Mouse (Mus musculus) telencephalon, adult 2 months (tissue): ENCODE measurements around the gene Chpt1.
"Not testable (repeated sequence)": the region's sequence is repeated elsewhere in the genome, so short reads cannot be mapped to it uniquely, and the experiment has no call there.

Experiments used
- DNase-seq: peaks from one replicate; pipeline ENCODE4 v3.0.0-alpha.2; 2011; ENCODE audit warnings: low read depth, low spot score

Chpt1 gene

DNA sequence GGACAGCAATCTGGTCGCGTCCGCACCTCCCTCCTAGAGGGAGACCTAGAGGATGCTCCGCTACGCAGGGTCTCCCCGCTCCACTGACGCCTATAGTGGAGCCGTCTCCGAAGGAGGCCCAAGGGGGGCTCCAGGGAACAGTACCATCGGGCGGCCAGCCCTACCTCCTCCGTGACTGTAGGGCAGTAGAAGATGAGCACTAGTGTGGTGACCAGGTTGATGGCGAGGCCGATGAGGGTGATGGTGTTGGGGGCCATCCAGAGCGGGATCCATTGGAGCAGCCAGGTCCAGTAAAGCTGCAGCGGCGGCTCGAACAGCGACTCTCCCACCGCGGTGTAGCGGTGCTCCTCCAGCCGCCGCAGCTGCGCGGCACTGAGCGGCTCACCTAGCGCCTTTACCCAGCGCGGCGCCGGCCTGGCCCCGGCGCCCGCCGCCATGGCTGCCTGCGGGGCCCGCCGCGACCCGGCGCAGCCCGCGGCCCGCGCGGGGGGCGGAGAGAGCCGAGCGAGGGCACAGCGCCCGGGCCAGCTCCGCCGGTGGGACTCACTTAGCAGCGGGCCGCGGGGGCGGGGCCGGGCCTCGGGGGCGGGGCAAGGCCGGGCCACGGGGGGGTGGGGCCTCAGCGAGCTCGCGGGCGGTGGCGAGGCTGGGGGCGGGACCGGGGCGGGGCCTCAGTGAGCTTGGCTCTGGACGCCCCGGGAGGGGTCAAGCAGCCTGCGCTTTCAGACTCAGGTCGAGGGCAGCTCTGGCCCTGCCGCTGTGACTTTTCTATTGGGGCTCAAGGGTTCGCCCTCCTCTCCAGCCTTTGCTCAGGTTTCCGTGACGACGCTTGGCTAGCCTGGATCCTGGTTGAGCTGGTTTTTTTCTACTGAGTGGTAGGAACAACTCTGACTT lies at the start of gene Chpt1:
Gene Chpt1, minus strand, starts transcription at position 653 of the 894 bp plus-strand sequence.
- no peak for DNase-seq

DNA sequence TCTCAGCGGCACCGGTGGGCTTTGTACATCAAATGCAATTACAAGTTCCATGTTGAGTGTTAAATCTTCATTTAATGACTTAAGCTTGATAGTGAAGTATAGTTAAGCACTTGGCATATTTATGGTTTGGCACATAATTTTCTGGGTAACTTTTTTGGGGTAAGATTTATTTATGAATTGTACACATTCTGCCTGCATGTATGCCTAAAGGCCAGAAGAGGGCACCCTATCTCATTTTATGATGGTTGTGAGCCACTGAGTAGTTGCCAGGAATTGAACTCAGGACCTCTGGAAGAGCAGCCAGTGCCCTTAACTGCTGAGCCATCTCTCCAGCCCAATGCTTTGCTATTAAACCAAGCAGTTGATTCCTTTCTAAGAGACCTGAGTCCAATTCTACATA lies 48.9 kb upstream of the Chpt1 start:
- DNase-seq: no peak

DNA sequence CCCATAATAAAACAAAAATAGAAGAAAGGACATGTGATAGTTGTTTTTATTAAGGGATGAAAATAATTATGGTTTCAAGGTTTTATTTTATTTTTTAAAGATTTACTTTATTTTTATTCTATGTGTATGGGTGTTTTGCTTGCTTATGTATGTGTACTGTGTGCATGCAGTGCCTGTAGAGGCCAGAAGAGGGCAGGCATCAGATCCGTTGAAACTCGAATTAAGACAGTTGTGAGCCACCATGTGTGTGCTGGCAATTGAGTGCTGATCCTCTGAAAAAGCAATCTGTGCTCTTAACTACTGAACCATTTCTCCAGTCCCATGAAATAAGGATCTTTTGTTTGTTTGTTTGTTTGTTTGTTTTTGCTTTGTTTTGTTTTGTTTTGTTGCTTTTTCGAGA lies 46.4 kb upstream of the Chpt1 start:
- DNase-seq: no peak

DNA sequence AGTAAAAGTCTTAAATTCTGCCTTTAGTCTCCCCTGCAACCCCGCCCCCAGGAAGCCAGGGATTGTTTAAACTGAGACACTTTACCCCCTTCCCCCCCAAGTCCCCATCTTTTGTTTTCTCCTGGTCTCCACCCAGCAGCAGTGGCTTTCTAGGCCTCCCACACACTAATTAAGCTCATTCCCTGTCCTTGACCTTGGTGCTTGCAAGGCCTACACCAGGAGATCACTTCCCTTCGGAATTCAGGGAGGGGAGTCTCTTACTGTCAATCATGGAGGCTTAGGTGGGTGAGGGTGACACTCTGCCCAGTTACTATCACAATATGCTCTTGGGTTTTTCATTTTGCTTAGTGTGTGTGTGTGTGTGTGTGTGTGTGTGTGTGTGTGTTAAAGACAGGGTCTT lies 43.8 kb upstream of the Chpt1 start:
- no peak for DNase-seq

DNA sequence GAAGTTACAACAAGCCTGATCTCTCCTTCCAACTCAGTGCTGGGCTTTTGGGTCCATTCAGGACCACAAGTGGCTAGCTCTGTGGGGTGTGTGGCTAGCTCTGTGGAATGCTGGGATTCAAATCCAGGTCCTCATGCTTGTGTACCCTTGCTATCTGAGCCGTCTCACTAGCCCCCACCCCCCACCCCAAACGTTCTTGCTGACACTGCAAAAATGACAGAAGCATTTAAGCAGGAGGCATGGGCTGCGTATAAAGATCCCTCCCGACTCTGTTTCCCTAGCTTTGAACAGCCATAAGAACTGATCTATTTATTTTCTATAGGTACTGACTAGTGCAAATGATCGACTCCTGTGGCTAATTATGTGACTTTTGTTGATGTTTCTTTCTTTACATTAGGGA lies 26.8 kb upstream of the Chpt1 start:
- no peak for DNase-seq

DNA sequence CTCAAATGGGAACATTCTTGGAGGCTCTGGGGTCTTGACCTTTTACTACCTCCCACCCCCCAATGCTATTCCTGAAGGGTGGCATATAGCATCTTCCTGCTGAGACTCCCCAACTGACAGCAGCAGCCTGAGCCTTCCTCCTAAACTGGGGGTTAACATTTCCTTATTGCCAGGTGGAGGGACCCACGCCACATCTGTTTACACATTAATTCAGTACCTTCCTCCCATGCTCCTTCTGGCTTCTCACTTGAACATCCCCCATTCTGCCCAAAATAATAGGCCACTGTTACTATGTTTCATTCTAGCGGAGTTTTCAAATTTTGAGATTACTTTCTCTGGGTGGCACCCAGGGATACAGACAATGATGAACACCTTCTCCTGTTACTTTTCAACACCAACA lies 20.1 kb upstream of the Chpt1 start:
- DNase-seq: no peak

DNA sequence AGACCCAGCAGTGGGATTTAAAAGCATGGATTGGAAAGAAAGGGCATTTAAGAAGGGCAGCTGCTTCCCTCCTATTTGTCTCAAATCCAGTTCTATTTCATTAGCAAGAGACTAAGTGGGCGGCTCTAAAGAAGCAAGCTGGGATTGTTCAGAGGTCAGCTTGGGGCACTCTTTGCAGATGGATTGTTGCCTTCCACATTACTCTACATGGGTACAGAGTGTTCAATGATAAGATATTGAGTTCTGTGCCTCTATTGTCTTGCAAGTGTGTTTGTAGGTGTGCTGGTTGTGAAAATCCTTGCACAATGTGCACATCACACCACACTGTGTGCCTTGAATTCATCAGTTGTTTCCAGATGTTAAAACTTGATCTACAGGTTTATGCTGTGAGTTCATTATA lies 19.3 kb upstream of the Chpt1 start:
- DNase-seq: no peak

DNA sequence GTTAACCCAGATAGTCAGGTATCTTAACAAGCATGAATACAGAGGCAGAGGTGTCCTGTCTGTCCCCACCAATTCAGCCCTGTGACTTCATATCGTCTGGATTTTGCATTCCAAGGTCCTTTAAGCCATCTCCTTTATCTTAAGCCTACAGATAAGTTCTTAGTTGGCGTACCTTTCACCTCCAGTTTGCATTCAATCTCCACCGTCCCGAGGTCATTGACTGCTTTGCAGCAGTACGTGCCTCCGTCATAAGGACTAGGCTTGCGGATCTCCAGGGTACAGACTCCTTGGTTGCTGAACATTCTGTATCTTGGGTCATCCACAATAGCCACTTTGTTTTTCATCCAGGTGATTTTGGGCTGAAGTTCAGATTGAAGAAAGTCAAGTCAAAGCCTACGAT lies 18.9 kb upstream of the Chpt1 start:
- no peak for DNase-seq

DNA sequence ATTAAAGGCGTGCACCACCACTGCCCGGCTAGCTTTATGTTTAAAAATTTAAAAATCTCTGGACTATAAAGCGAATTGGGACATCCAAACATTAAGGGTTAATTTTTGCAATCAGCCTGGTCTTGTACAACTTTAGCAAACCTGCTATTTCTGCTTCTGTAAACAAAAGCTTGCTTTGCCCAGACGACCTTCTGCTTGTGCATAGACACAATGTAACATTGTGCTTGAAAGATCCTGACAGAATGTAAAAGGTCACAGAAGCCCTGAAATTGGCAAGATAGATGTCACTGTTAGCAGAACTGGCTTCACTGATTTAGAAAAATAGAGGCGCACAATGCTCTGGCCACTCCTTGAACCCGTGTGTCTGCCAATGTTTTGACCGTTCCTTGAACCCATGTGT lies 11.2 kb upstream of the Chpt1 start:
- DNase-seq: not testable (repeated sequence)

DNA sequence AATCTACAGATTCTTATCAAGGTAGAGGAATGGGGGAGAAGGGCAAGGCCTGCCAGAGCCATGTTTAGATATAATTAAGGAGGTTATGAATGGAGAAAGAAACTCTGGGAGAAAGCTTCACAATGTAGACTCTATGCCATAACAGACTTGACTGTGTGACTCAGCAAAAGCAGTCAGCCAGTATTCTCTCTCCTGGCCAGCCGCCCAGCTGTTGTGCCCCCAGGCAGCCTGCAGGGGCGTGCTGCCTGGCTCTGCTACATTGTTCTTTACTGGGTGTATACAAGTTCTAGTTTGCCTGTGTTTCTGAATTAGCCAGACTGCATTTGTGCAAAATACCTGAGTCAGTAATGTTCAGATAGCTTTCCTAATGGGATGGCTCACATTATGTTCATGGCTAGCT lies 10.6 kb upstream of the Chpt1 start:
- DNase-seq: no peak

DNA sequence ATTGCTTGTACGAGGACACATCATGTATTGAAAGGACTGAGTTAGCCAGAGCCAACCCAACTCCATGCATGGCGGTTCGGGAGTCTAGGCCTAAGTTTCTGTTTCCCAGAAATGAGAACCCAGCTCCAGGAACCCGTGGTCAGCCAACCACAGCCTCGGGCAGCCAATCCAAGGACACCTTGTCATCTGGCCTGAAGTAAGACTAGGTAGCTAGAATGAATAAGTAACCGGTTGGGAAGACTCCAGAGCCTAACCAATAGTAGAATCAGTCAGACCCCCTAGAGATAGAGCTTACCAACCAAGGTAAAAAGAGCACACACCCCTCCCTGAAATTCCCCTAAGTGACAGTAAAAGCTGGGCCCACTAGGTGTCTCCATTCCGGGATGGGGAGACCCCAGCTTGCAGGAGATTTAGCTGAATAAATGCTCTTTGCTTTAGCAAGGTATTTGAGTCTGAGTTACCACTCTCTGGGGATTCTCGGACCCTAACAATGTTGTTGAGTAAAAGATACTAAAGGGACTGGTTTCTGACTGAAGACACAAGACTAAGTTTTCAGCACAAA lies 9.8 kb upstream of the Chpt1 start:
- DNase-seq: no peak

DNA sequence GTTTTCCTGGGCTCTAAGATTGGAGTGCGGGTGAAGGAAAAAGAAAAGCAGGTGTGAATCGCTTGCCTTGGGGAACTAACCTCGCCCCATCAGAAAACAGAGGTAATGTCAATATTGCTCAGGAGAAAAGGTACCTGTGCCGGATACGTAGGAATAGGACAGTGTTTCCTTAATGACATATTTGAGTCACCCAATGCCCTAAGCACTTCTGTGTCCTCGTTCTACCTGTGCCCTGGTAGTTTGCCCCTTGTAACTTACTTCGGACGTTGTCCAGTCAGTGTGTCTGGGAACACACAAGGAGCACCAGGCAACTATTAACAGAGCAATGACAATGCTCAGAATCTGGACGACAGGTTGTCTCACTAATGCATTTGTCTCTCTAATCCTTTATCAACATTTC lies 7.5 kb upstream of the Chpt1 start:
- no peak for DNase-seq

DNA sequence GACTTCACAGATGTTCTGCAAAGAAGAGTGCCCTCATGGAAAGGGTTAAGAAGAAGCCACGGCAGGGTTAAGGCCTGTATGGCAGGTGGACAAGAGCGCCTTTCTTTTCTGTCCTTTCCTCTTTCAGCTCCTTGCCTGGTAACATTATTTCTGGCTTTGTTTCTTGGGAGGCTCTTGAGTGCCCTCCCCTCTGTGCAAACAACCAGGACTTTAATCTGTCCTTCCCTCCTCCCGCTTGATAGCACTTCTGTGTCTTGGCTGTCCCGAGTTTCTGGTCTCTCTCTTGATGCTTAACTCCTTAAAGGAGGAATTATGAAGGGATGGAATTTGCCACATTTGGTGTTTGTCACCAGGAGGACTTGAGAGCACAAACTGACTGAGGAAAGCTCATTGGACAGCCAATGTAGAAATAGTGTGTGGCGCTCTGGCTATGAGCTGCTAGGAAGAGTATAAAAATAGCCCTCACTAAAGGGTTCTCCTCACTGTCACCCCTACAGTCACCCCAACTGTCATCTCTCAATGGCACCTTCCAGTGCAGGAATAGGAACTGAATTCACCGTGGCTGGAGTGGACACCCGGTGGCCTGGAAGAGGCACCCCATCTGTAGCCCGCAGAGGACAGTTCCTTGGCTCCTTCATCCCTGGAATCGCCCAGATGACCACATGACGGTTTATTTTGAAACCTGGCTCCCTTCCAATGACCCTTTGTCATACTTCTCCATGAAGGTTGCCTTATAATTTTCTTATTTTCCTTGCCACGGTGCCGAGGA lies 6.8 kb upstream of the Chpt1 start:
- no peak for DNase-seq

DNA sequence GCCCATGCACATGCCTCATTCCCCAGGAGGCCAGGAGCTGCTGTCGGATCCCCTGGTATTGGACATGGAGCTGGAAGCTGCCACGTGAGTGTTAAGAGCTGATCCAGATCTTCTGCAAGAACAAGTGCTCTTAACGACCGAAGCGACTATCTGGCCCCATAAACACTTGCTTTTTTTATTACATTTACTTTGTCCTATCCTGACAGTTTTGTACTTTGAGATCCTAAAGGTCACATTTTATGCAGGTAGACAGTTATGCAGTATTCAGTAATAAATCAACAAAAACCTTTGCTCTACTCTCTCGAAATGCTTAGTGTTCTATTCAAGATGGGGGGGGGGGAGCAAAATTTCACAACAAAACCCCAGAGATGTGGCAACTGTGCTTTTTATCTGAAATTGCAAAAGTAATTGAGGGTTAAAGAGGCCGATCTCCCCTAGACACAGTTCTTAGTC lies 3.8 kb upstream of the Chpt1 start:
- DNase-seq: no peak

DNA sequence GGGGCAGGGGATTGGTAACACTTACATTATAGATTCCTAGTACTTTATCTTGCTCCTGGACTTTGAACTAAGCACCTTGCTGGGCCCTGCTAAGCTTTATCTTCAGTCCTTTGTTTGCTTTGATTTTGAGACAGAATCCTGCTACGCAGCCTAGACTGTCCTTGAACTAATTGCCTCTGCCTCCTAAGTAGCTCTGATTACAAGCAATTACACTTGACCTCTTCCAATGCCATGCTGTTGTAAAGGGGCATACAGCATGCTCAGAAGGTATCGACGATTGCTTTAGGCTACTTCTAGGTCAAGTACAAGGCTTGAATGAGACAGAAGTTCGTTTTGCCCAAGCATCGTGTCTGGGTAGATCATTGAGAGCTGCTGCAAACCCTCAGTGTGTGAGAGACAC lies 1.4 kb upstream of the Chpt1 start:
- DNase-seq: no peak

DNA sequence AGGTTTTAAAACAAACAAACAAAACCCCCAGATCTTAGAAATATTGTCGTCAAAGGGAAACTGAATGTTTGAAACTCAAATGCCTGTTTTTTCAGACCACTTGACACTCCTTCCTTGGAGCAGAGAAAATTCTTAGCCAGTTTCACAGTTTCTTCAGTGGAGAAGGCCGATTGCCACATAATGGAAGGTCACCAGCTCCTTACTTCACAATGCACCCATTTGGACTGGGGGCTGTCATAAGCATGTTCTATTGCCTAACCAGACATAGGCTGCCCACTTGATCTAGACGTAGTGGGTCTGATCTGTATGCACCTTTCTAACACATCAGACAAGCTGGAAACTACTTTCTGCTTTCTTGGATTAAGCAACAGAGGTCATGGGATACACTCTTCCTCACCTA lies 608 bp upstream of the Chpt1 start:
- DNase-seq: no peak

DNA sequence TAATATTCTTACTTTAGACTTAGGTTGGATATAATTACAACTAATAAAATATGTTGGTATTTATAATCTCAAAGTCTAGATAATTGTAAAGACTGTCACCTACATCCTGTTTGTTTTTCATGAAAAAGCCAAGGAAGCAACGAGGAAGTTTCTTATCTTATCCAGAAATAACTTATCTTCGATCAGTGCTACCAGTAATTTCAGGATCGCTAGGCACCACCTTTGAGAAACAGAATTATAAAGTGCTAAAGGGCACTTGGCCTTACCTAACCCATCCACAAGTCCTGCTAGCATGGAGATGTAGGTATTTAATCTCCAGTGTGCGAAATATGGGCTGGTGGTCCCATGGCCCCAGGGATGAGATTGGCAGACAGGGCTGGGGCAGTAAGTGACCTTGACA lies 954 bp downstream of the Chpt1 start:
- no peak for DNase-seq

DNA sequence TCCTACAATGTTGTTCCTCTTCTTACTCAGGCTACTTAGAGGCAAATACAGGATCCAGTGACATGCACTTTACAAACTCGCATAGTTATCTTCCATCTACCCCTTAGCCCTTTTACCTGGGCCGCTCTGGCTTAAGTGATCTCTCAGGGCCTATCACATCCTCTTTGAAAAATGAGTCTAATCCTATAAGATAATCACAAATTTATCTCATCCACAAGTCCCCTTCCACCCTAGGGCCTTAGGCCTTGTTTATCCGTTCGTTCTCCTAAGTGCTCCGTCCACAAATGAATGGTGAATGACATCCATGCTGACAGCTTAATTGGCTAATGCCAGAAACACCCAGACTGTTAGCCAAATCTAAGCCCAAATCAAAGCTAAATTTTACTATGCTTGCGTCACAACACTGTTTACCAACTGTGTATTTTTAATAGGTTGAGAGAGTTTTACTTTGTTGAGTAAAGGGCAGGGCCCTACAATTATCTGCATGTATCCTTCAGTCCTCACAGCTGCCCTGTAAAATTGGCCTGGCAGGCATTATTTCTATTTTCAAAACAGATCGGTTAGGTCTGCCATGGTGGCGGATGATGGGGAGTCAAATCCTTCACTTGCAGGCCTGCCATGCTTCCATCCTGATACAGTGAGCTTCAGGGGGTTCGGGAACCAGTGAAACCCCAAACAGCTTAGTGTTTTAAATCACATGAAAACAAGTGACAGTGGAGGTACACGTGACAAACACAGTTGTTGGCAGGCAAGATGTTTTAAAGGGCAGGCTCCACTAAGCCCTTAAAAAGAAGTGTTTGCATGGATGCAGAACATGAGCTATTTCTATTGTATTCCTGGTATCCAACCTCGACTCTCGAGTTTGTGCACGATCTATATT lies 1.7 kb downstream of the Chpt1 start:
- DNase-seq: no peak

DNA sequence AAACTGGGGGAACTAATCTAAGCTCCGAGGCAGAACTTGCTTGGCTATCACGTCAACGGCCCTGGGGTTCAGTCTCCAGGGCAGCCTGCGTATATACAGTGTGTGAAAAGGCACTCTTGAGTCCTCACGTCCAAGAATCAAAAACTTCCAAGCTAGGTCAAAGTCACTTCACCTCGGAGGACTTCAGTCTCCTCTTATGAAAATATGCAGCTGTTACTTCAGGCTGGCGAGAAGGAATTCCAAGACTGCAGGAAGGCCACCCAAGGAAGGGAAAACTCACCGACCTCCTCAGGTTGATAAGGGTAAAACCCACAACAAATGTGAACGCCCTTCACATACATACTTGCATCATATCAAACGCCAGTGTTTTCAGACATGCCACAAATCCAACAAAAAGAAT lies 2.5 kb downstream of the Chpt1 start:
- DNase-seq: no peak

DNA sequence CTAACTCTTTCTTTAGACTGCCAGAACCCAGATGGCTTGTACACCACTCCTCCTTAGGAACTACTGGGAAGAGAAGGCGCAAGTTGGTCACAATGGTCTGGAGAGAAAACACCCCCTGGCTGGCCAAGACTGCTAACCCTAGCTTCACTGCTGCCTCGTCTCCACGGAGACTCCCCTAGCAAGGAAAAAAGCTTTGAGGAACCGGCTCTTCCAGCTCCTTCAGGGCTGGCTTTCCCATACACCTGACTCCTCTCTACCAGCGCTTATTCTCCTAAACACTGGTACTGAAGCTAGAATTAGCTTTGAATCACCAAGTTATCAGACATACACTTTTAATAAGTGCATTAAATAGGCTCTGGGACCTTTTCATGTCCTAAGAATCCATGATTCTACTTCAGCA lies 3.9 kb downstream of the Chpt1 start:
- no peak for DNase-seq

DNA sequence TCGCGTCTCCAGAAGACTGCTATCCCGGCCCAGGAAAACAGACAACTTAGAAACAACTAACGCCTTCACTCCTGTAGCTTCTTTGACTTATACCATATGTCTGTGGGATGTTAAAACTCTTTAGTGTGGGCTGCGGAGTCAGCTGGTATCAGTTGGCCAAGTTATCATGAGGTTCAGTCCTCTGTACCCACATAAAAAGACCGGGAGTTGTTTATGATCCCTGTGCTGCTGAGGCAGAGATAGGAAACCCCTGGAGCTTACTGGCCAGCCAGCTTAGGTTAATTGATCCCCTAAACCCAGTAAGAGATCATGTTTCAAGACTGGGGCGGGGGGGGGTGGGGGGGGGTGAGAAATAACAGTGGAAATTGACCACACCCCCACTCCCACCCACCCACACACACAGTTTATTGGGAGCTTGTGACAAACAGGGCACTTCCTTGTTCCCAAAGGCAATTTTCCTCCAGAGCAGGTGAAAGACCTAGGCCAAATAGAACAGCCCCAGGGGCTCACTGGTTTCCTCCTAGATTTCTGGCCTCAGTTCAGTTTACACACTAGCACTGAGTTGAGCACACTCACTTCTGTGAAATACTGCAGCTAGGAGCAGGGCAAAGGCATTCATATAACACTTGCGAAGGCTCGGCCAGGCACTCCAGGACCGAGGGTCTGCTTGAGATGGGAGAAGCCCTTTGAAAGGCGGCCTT lies 6.9 kb downstream of the Chpt1 start:
- DNase-seq: no peak
